Mouse (Mus musculus) small intestine, adult 2 months (tissue): ENCODE measurements at regions not wholly inside any gene's neighbourhood (a gene's known extent, or its start where the extent isn't known, plus 50 kb on each side); places are given as distances from the start of the nearest gene placed in this dataset.

ENCODE experiments used
- H3K27ac ChIP-seq: fragments of 200-500 bp; 2 replicates; pipeline ENCODE4 v1.5.1; 2012; ENCODE audit warnings: low read depth, low read length, control low read depth, inconsistent platforms; ENCODE audit not compliant: insufficient read depth
- H3K27me3 ChIP-seq: fragments of 200-500 bp; 2 replicates; pipeline ENCODE4 v1.6.1; 2012; ENCODE audit warnings: mild to moderate bottlenecking, moderate library complexity, low read length, inconsistent platforms; ENCODE audit not compliant: control insufficient read depth, insufficient read depth
- H3K36me3 ChIP-seq: fragments of 200-500 bp; 2 replicates; pipeline ENCODE4 v1.6.1; 2012; ENCODE audit warnings: mild to moderate bottlenecking, low read length, control low read depth, inconsistent platforms; ENCODE audit not compliant: control insufficient read depth, insufficient read depth
- H3K4me1 ChIP-seq: fragments of 200-500 bp; 2 replicates; pipeline ENCODE4 v1.6.1; 2012; ENCODE audit warnings: low read length, inconsistent platforms, mixed read lengths; ENCODE audit not compliant: control insufficient read depth, insufficient read depth, insufficient read length
- H3K4me3 ChIP-seq: fragments of 200-500 bp; 2 replicates; pipeline ENCODE4 v1.5.1; 2012; ENCODE audit warnings: low read depth, mild to moderate bottlenecking, control low read depth, inconsistent platforms, low read length, moderate library complexity
- CTCF ChIP-seq: fragments of 200-500 bp; IDR thresholded peaks from 2 replicates; pipeline ENCODE4 v1.5.1; 2012; ENCODE audit warnings: low read depth, mild to moderate bottlenecking, control low read depth, inconsistent platforms, low read length, moderate library complexity, mixed read lengths; ENCODE audit not compliant: insufficient replicate concordance, insufficient read length; ENCODE audit errors: extremely low read depth
- POLR2A ChIP-seq: fragments of 200-500 bp; IDR thresholded peaks from 2 replicates; pipeline ENCODE4 v1.6.1; 2012; ENCODE audit warnings: low read depth, mild to moderate bottlenecking, control low read depth, inconsistent platforms, low read length, moderate library complexity
- WGBS: fragments of 180-500 bp; shearing (Covaris S2); methylation state at CpG from one replicate; pipeline ENCODE4 v1.1.7; 2018; 5-methylcytosine and 5-hydroxymethylcytosine counted together

GRCm38 (mm10) chr16:24174595-24174994 lies 185.9 kb upstream of the Bcl6 start:
- H3K27me3 ChIP-seq, result no peaks in the 10 kb centered on the region
- H3K36me3 ChIP-seq, result no peaks in the 10 kb centered on the region
- TF ChIP-seq CTCF (no peak), POLR2A (no peak)
- H3K4me3 ChIP-seq, result no peak overlapping the region
- H3K27ac ChIP-seq, result no peak overlapping the region
- WGBS, result 95% methylated on average over 3 of the region's 3 CpGs
- H3K4me1 ChIP-seq, result no peaks in the 10 kb centered on the region

GRCm38 (mm10) chr16:24173783-24174518 lies 185.3 kb upstream of the Bcl6 start:
- no peaks in the 10 kb centered on the region for H3K36me3 ChIP-seq
- H3K4me1 ChIP-seq, result no peaks in the 10 kb centered on the region
- H3K27ac ChIP-seq, result no peak overlapping the region
- H3K27me3 ChIP-seq, result no peaks in the 10 kb centered on the region
- 87% methylated on average over 5 of the region's 5 CpGs for WGBS
- no peak for TF ChIP-seq POLR2A
- no peak for TF ChIP-seq CTCF
- no peak overlapping the region for H3K4me3 ChIP-seq

DNA sequence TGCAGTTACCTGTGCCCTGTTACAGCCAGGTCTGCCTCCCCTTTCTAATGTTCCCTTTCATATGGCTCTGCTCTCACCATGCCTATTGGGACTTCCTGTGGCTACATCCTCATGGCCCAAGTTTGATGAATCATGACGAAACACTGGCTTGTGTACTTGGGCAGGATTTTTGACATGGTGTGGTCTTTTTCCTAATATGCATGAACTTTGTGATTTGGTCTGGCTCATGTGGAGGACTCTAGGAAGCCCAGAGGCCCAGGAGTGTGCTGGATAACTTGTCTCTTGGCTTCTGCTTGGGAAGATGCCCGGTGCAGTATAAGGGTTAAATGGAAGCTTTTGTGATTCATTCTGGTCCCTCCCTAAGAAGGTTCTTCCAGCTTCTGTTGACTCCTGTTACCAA lies 184.0 kb upstream of the Bcl6 start:
- Histone ChIP-seq H3K4me1 (no peaks in the 10 kb centered on the region), H3K36me3 (no peaks in the 10 kb centered on the region), H3K27me3 (no peaks in the 10 kb centered on the region), H3K4me3 (no peak overlapping the region), H3K27ac (no peak overlapping the region)
- 92% methylated on average over 2 of the region's 2 CpGs for WGBS
- TF ChIP-seq POLR2A (no peak), CTCF (no peak)

GRCm38 (mm10) chr16:24172065-24172464 lies 183.4 kb upstream of the Bcl6 start:
- Histone ChIP-seq H3K27ac (no peak overlapping the region), H3K4me1 (no peaks in the 10 kb centered on the region), H3K4me3 (no peak overlapping the region), H3K27me3 (no peaks in the 10 kb centered on the region), H3K36me3 (no peaks in the 10 kb centered on the region)
- TF ChIP-seq POLR2A (no peak), CTCF (no peak)
- WGBS, result 95% methylated on average over 5 of the region's 5 CpGs

- TF ChIP-seq CTCF (no peak), POLR2A (no peak)
Observed at GRCm38 (mm10) chr16:24171161-24171560, 182.5 kb upstream of the Bcl6 start.

GRCm38 (mm10) chr16:24166496-24166895 lies 177.8 kb upstream of the Bcl6 start:
- Histone ChIP-seq H3K4me1 (no peaks in the 10 kb centered on the region), H3K27ac (no peak overlapping the region), H3K4me3 (no peak overlapping the region), H3K36me3 (no peaks in the 10 kb centered on the region), H3K27me3 (no peaks in the 10 kb centered on the region)
- TF ChIP-seq CTCF (no peak), POLR2A (no peak)

More at GRCm38 (mm10) chr16:24171161-24171560, 182.5 kb upstream of the Bcl6 start:
- Histone ChIP-seq H3K4me3 (no peak overlapping the region), H3K27me3 (no peaks in the 10 kb centered on the region), H3K4me1 (no peaks in the 10 kb centered on the region), H3K36me3 (no peaks in the 10 kb centered on the region), H3K27ac (no peak overlapping the region)
- 88% methylated on average over 4 of the region's 4 CpGs for WGBS

- Histone ChIP-seq H3K27ac (peak overlapping the region; percentile 51), H3K4me3 (no peak overlapping the region), H3K27me3 (no peaks in the 10 kb centered on the region), H3K36me3 (no peaks in the 10 kb centered on the region), H3K4me1 (no peaks in the 10 kb centered on the region)
- 62% methylated on average over 11 of the region's 11 CpGs for WGBS
- no peak for TF ChIP-seq POLR2A
- no peak for TF ChIP-seq CTCF
Observed at GRCm38 (mm10) chr16:24165461-24166081, 176.9 kb upstream of the Bcl6 start.
